In genomic region chr2:148046799-148047165, GRCm38 (mm10) we compare ENCODE assay signal across 9 mouse cellular contexts. TPM values are rescaled to one million over a fixed set of nuclear protein-coding genes. Genes with fewer than 3 reads are reported as not detected.
DNase-seq lines count a peak whose midpoint lies in the region; ATAC-seq and TF ChIP-seq lines count a peak whose summit lies in the region.
"Had no signal": no experiment of that assay in that cellular context is flagged by ENCODE, and none has a peak within 500 bp of the region (broad histone marks: within the 10 kb centered on the region; RNA-seq: fewer than 3 reads in every experiment).

TSS of gene Foxa2 (minus strand) at chr2:148046969.

- no peak within 1 kb of the TSS for H3K9ac ChIP-seq in kidney, postnatal 0 days (ENCODE audit: low read depth, low read length)
- no peak within 1 kb of the TSS for H3K9ac ChIP-seq in hindbrain, embryonic 14.5 days
- peak within 1 kb of the TSS; percentile 59 for H3K9ac ChIP-seq in lung, postnatal 0 days (replicated peaks; ENCODE audit: low read depth)
- peak within 1 kb of the TSS; percentile 72 for H3K9ac ChIP-seq in stomach, embryonic 16.5 days (ENCODE audit: low read length)

- H3K9me3 ChIP-seq in kidney, postnatal 0 days (replicated peaks; ENCODE audit: low read length), result no peaks in the 10 kb centered on the region
- H3K9me3 ChIP-seq in hindbrain, embryonic 14.5 days (ENCODE audit: control insufficient read depth, low read length), result no peaks in the 10 kb centered on the region
- H3K9me3 ChIP-seq in lung, postnatal 0 days (ENCODE audit: low read length), result no peaks in the 10 kb centered on the region
- no peaks in the 10 kb centered on the region for H3K9me3 ChIP-seq in stomach, embryonic 16.5 days (replicated peaks; ENCODE audit: control insufficient read depth, low read length)

- no peak for DNase-seq in kidney, postnatal 0 days (ENCODE audit: low spot score)
- DNase-seq in kidney, postnatal 36 days, result no peak
- DNase-seq in hindbrain, embryonic 14.5 days (ENCODE audit: low spot score), result no peak
- peak; percentile 68 for DNase-seq in lung, postnatal 0 days (ENCODE audit: low spot score)
- DNase-seq in cerebellum, postnatal 14 days, result no peak
- DNase-seq in layer of hippocampus, adult 18-20 months (ENCODE audit: low spot score in 2 of 2), result no peak
- DNase-seq in testis, postnatal 10 days (ENCODE audit: low spot score), result no peak

- H3K4me2 ChIP-seq in kidney, postnatal 0 days (ENCODE audit: low read length), result peak within 1 kb of the TSS; percentile 66
- H3K4me2 ChIP-seq in hindbrain, embryonic 14.5 days (replicated peaks), result peak within 1 kb of the TSS; percentile 29
- H3K4me2 ChIP-seq in lung, postnatal 0 days (replicated peaks; ENCODE audit: low read depth, low read length), result peak within 1 kb of the TSS; percentile 55
- H3K4me2 ChIP-seq in stomach, embryonic 16.5 days (ENCODE audit: low read depth, low read length), result peak within 1 kb of the TSS; percentile 68

- under 1% methylated on average over 19 of the region's 19 CpGs for WGBS in kidney, postnatal 0 days
- WGBS in hindbrain, embryonic 14.5 days, result 3% methylated on average over 19 of the region's 19 CpGs
- WGBS in lung, postnatal 0 days, result 1% methylated on average over 19 of the region's 19 CpGs
- 3% methylated on average over 19 of the region's 19 CpGs for WGBS in stomach, embryonic 16.5 days

- no peaks in the 10 kb centered on the region for H3K36me3 ChIP-seq in kidney, postnatal 0 days (ENCODE audit: insufficient read depth, low read length)
- no peaks in the 10 kb centered on the region for H3K36me3 ChIP-seq in hindbrain, embryonic 14.5 days (replicated peaks; ENCODE audit: control insufficient read depth, insufficient read depth)
- no peaks in the 10 kb centered on the region for H3K36me3 ChIP-seq in lung, postnatal 0 days (ENCODE audit: insufficient read depth, low read length)
- no peaks in the 10 kb centered on the region for H3K36me3 ChIP-seq in stomach, embryonic 16.5 days (ENCODE audit: control insufficient read depth, insufficient read depth, low read length)

- TF ChIP-seq CTCF in kidney, postnatal 0 days (IDR thresholded peaks at IDR 0.05; ENCODE audit: low read depth), result no peak
- no peak for TF ChIP-seq CTCF in lung, postnatal 0 days (IDR thresholded peaks at IDR 0.05)

- no peak for ATAC-seq in kidney, postnatal 0 days (replicated peaks; ENCODE audit: low FRiP score, low read depth)
- no peak for ATAC-seq in hindbrain, embryonic 14.5 days (ENCODE audit: low FRiP score)
- peak; percentile 33 for ATAC-seq in lung, postnatal 0 days
- no peak for ATAC-seq in stomach, embryonic 16.5 days (ENCODE audit: insufficient read depth, low FRiP score)

- peaks cover 84% of the 10 kb centered on the region for H3K27me3 ChIP-seq in kidney, postnatal 0 days (ENCODE audit: insufficient read depth, low read length)
- H3K27me3 ChIP-seq in hindbrain, embryonic 14.5 days (ENCODE audit: control insufficient read depth, insufficient read depth, low read length), result peaks cover 100% of the 10 kb centered on the region
- peaks cover 32% of the 10 kb centered on the region for H3K27me3 ChIP-seq in lung, postnatal 0 days (replicated peaks; ENCODE audit: insufficient read depth, low read length)
- peaks cover 69% of the 10 kb centered on the region for H3K27me3 ChIP-seq in stomach, embryonic 16.5 days (ENCODE audit: control insufficient read depth, insufficient read depth, low read length)

- H3K4me1 ChIP-seq in kidney, postnatal 0 days (replicated peaks; ENCODE audit: insufficient read depth, low read length), result peaks cover 8% of the 10 kb centered on the region; the same call in 1 of the 2 replicates
- no peaks in the 10 kb centered on the region for H3K4me1 ChIP-seq in hindbrain, embryonic 14.5 days (replicated peaks; ENCODE audit: control insufficient read depth, insufficient read depth, low read length)
- H3K4me1 ChIP-seq in lung, postnatal 0 days (ENCODE audit: insufficient read depth, low read depth, low read length), result 0 out of 2 replicates have a peak, but pooled peaks cover 3% of the 10 kb centered on the region
- H3K4me1 ChIP-seq in stomach, embryonic 16.5 days (ENCODE audit: control insufficient read depth, insufficient read depth, low read length), result peaks cover 5% of the 10 kb centered on the region; the same call in 1 of the 2 replicates

- H3K4me3 ChIP-seq in kidney, postnatal 0 days (replicated peaks; ENCODE audit: low read depth, low read length), result peak within 1 kb of the TSS; percentile 40
- peak within 1 kb of the TSS; percentile 16 for H3K4me3 ChIP-seq in hindbrain, embryonic 14.5 days (replicated peaks; ENCODE audit: low read length)
- peak within 1 kb of the TSS; percentile 52 for H3K4me3 ChIP-seq in lung, postnatal 0 days (ENCODE audit: low read depth, low read length)
- H3K4me3 ChIP-seq in stomach, embryonic 16.5 days (replicated peaks; ENCODE audit: low read length), result peak within 1 kb of the TSS; percentile 57

- no peak for TF ChIP-seq EP300 in lung, postnatal 0 days (IDR thresholded peaks at IDR 0.05)

- no peak within 1 kb of the TSS for H3K27ac ChIP-seq in kidney, postnatal 0 days
- no peak within 1 kb of the TSS for H3K27ac ChIP-seq in hindbrain, embryonic 14.5 days
- H3K27ac ChIP-seq in lung, postnatal 0 days (ENCODE audit: low read length), result peak within 1 kb of the TSS; percentile 90
- H3K27ac ChIP-seq in stomach, embryonic 16.5 days (ENCODE audit: low read length), result peak within 1 kb of the TSS; percentile 77

RNA-seq across cellular contexts. Expression of gene Foxa2, which starts in this region (rescaled TPM):
- not detected in 2 replicates for polyA plus RNA-seq in kidney, postnatal 0 days (2015; fragmentation: Nextera tagmentation; extraction: Ambion mirVana)
- 2.1 and 2.2 TPM in 2 replicates for polyA plus RNA-seq in hindbrain, embryonic 14.5 days (2014; fragmentation: Nextera tagmentation; extraction: Ambion mirVana)
- 37.0 and 37.7 TPM in 2 replicates for polyA plus RNA-seq in lung, postnatal 0 days (2015; fragmentation: Nextera tagmentation; extraction: Ambion mirVana)
- 8.3 and 8.5 TPM in 2 replicates for polyA plus RNA-seq in stomach, embryonic 16.5 days (2015; fragmentation: Nextera tagmentation; extraction: Ambion mirVana)
- total RNA-seq in layer of hippocampus, adult 18-20 months (2021), result not detected
- polyA plus RNA-seq: gonadal fat pad, adult 2 months had no signal

Comparison
In these comparisons a context has a peak if more than half of its experiments do, and no peak if none do; other contexts are left out.
1. H3K27ac ChIP-seq: peak in lung, postnatal 0 days (single experiment) and stomach, embryonic 16.5 days (single experiment); none in kidney, postnatal 0 days (single experiment) and hindbrain, embryonic 14.5 days (single experiment).
2. H3K9ac ChIP-seq: peak in lung, postnatal 0 days (single experiment) and stomach, embryonic 16.5 days (single experiment); none in kidney, postnatal 0 days (single experiment) and hindbrain, embryonic 14.5 days (single experiment).
3. Peak in every context shown above with its lines, with median percentiles within 50 percentile points of each other: H3K4me2 ChIP-seq and H3K4me3 ChIP-seq.